Mouse (Mus musculus) intestine, embryonic 16.5 days (tissue): ENCODE measurements around the gene Dnajb2. TPM values are rescaled to one million over a fixed set of nuclear protein-coding genes. Genes with fewer than 3 reads are reported as not detected.

Source experiments
- ATAC-seq: fragments of 200-750 bp; cut with Nextera tagmentation; 2 replicates; pipeline ENCODE4 v1.8.0; 2017; ENCODE audit warnings: moderate TSS enrichment, moderate library complexity
- H3K27ac ChIP-seq: fragments of 300-500 bp; sonication (generic); 2 replicates; pipeline ENCODE4 v1.5.1; 2014; ENCODE audit warnings: mild to moderate bottlenecking, low read length
- H3K27me3 ChIP-seq: fragments of 300-500 bp; sonication (generic); replicated peaks from 2 replicates; pipeline ENCODE4 v1.6.1; 2014; ENCODE audit warnings: low read length, control low read depth, mixed read lengths; ENCODE audit not compliant: control insufficient read depth, insufficient read depth
- H3K36me3 ChIP-seq: fragments of 300-500 bp; sonication (generic); 2 replicates; pipeline ENCODE4 v1.6.1; 2014; ENCODE audit warnings: low read length, control low read depth; ENCODE audit not compliant: control insufficient read depth, insufficient read depth
- H3K4me1 ChIP-seq: fragments of 300-500 bp; sonication (generic); 2 replicates; pipeline ENCODE4 v1.6.1; 2014; ENCODE audit warnings: low read length, control low read depth, mixed read lengths; ENCODE audit not compliant: control insufficient read depth, insufficient read depth
- H3K4me2 ChIP-seq: fragments of 300-500 bp; sonication (generic); 2 replicates; pipeline ENCODE4 v1.6.1; 2014; ENCODE audit warnings: low read depth, low read length, control low read depth
- H3K4me3 ChIP-seq: fragments of 300-500 bp; sonication (generic); 2 replicates; pipeline ENCODE4 v1.5.1; 2014; ENCODE audit warnings: mild to moderate bottlenecking, low read length
- H3K9ac ChIP-seq: fragments of 300-500 bp; sonication (generic); 2 replicates; pipeline ENCODE4 v1.6.1; 2014; ENCODE audit warnings: low read depth, low read length
- H3K9me3 ChIP-seq: fragments of 300-500 bp; sonication (generic); 2 replicates; pipeline ENCODE4 v1.6.1; 2016; ENCODE audit warnings: low read length, control low read depth; ENCODE audit not compliant: control insufficient read depth
- WGBS: fragments of 180-500 bp; shearing (Covaris S2); extraction: QIAGEN DNeasy Blood & Tissue Kit; methylation state at CpG from one replicate; pipeline ENCODE4 v1.1.7; 2014; 5-methylcytosine and 5-hydroxymethylcytosine counted together
- polyA plus RNA-seq: library from polyadenylated mRNA; unstranded; fragments of >200 nt; fragmentation: Nextera tagmentation; extraction: Ambion mirVana; gene quantifications from 2 replicates; pipeline ENCODE4 v1.2.1, GENCODE M21; 2015

Dnajb2 gene
- polyA plus RNA-seq, 1 experiment from 2014 or later, result 24.3 TPM

DNA sequence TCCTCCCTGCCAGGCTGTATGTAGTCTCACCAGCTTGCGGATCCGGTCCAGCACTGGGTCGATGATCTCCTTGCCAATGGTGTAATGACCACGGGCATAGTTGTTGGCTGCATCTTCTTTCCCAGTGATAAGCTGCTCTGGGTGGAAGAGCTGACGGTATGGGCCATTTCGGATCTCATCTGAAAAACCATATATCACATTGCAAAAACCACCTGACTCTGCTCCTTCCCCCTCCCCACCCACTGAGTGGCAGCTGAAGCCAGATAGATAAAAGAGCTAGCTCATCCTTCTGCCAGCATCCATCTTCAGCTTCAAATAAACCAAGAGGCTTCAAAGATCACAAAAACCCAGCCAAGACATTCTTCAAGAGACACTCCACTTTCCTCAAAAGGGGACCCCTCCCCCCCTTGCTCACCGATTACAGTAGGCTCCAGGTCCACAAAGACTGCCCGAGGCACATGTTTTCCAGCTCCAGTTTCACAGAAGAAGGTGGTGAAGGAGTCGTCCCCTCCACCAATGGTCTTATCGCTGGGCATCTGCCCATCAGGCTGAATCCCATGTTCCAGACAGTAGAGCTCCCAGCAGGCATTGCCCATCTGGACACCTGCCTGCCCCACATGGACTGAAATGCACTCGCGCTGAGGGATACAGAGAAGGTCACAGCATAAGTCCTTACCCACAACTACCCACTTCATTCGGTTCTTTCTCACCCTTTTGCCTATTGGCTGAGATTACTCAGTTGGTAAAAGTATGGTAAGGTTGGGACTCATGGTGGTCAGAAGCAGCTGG, 19.2 kb upstream of the Dnajb2 start:
- no peaks in the 10 kb centered on the region for H3K9me3 ChIP-seq
- H3K36me3 ChIP-seq, result peaks cover 21% of the 10 kb centered on the region

DNA sequence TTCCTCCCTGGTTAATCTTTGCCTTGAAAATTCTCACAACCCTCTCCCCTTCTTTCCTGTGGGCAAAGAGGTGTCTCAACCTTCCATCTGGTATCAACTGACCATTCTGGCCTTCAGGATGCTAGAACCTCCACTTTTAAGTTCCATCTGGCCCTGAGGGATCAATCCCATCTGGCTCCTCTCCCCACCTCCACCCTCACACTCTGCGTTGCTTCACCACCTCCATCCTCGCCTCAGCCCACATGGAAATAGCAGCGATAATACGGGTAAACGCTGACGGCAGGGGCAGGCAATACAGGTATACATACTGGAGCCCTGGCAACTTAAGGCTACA, 18.3 kb upstream of the Dnajb2 start:
- H3K27me3 ChIP-seq, result peaks cover 21% of the 10 kb centered on the region; the same call in 1 of the 2 replicates
- 2% methylated on average over 6 of the region's 6 CpGs for WGBS
- H3K4me3 ChIP-seq, result peak overlapping the region; percentile 64
- peaks cover 17% of the 10 kb centered on the region; the same call in 1 of the 2 replicates for H3K36me3 ChIP-seq
- no peaks in the 10 kb centered on the region for H3K9me3 ChIP-seq
- peaks cover 37% of the 10 kb centered on the region for H3K4me1 ChIP-seq
- peak overlapping the region; percentile 99 for H3K4me2 ChIP-seq
- ATAC-seq, result 0 out of 2 replicates have a peak, but pooled peaks have one; percentile 1
- peak overlapping the region; percentile 75 for H3K9ac ChIP-seq
- H3K27ac ChIP-seq, result peak overlapping the region; percentile 80

More for the DNA sequence above, 19.2 kb upstream of the Dnajb2 start:
- WGBS, result 74% methylated on average over 13 of the region's 13 CpGs
- peaks cover 21% of the 10 kb centered on the region; the same call in 1 of the 2 replicates for H3K27me3 ChIP-seq
- no peak for ATAC-seq
- peak overlapping the region; percentile 99 for H3K4me2 ChIP-seq
- H3K4me1 ChIP-seq, result peaks cover 46% of the 10 kb centered on the region
- peak overlapping the region; percentile 80 for H3K27ac ChIP-seq
- H3K4me3 ChIP-seq, result peak overlapping the region; percentile 64
- H3K9ac ChIP-seq, result peak overlapping the region; percentile 39

DNA sequence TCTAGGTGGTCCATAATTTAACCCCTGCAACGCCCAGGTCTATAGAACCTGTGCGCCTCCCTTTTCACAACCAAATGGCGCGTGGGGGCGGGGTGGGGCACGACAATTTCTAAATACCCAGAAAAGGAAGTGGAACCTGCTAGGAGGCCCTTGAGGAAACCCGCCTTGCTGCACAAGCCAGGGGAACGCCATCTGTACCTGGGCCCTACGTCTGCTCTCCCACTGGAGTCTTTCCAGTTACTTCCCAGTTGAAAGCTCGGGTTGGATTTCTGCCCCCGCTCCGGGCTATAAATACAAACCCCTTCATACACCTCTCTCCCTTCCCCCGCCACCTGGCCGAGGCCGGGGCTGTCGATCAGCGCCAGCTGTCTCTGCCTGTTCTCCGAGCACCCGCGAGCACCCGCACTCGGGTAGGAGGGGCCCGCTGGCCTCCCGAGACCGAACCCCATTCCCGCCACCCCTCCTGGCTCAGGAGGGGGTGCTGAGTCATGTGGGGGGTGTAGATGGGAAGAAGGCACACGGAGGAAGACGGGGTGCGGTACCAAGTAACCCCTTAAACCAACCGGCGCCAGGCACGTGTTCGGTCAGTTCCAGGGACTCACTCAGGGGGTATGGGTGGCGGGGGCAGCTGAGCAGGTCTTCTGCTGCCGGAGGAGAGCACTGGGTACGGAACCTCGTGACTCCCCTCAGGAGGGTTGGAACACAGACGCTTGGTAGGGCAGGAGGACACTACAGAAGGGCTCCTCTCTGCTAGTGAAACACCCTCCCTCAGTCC, 17.8 kb upstream of the Dnajb2 start:
- H3K9me3 ChIP-seq, result no peaks in the 10 kb centered on the region

DNA sequence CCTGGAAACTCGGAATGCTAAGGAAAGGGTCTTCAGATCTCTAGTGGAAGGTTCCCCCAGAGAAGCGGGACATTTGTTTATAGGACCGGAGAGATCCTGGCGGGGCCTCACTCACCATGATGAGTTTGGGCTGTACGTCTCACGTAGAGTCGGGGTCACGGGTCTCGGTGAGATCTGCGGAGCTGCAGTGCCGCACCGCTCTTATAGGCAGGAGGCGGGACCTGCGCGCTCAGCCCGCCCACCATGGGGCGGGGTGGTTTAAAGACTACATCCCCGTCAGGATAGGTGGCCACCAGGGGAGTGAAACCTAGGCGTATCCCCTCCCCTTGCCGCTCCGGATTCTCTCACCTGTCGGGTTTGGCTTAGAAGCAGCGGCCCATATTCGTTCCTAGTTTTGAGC, 17.1 kb upstream of the Dnajb2 start:
- Histone ChIP-seq H3K36me3 (0 out of 2 replicates have a peak, but pooled peaks cover 8% of the 10 kb centered on the region), H3K4me2 (peak overlapping the region; percentile 99), H3K4me1 (peaks cover 26% of the 10 kb centered on the region), H3K27me3 (peaks cover 21% of the 10 kb centered on the region; the same call in 1 of the 2 replicates), H3K27ac (peak overlapping the region; percentile 80), H3K9me3 (no peaks in the 10 kb centered on the region), H3K9ac (peak overlapping the region; percentile 75), H3K4me3 (peak overlapping the region; percentile 64)
- WGBS, result under 1% methylated on average over 24 of the region's 24 CpGs
- peak; percentile 89 for ATAC-seq

More for the DNA sequence above, 17.8 kb upstream of the Dnajb2 start:
- H3K36me3 ChIP-seq, result peaks cover 15% of the 10 kb centered on the region; the same call in 1 of the 2 replicates
- H3K4me2 ChIP-seq, result peak overlapping the region; percentile 99
- peaks cover 21% of the 10 kb centered on the region; the same call in 1 of the 2 replicates for H3K27me3 ChIP-seq
- peak overlapping the region; percentile 75 for H3K9ac ChIP-seq
- H3K4me1 ChIP-seq, result peaks cover 32% of the 10 kb centered on the region
- ATAC-seq, result peak; percentile 39
- H3K27ac ChIP-seq, result peak overlapping the region; percentile 80
- 2% methylated on average over 38 of the region's 38 CpGs for WGBS
- H3K4me3 ChIP-seq, result peak overlapping the region; percentile 64

DNA sequence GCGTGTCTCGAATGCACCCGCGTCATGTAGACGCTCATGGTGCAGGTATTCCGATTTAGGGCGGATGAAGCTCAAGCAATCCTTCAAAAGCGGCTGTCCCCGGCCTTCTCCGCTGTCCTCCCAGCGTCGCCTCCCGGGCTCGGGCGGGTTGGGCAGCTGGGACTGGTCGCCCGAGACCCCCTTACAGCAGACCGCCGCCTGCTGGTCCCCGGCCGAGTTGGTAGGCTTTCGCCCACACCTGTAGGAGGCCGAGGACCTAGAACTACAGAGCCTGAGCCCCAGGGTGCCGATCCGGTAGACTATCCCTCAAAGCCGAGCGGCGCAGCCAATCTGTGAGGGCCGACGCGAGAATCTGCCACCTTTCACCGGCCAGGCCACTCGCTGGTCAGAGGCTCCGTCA, 16.7 kb upstream of the Dnajb2 start, which contains the start of gene Tuba4a:
TSS of gene Tuba4a (minus strand) at position 335 of the 400 bp plus-strand sequence.
- 0 out of 2 replicates have a peak, but pooled peaks cover 7% of the 10 kb centered on the region for H3K36me3 ChIP-seq
- H3K9me3 ChIP-seq, result no peaks in the 10 kb centered on the region
- peak within 1 kb of the TSS; percentile 64 for H3K4me3 ChIP-seq
- peak within 1 kb of the TSS; percentile 80 for H3K27ac ChIP-seq
- ATAC-seq, result peak; percentile 52
- under 1% methylated on average over 34 of the region's 34 CpGs for WGBS
- H3K4me2 ChIP-seq, result peak within 1 kb of the TSS; percentile 99
- H3K9ac ChIP-seq, result peak within 1 kb of the TSS; percentile 75
- peaks cover 23% of the 10 kb centered on the region for H3K4me1 ChIP-seq
- peaks cover 21% of the 10 kb centered on the region; the same call in 1 of the 2 replicates for H3K27me3 ChIP-seq

- Histone ChIP-seq H3K4me3 (no peak overlapping the region), H3K9ac (no peak overlapping the region), H3K9me3 (no peaks in the 10 kb centered on the region), H3K4me2 (no peak overlapping the region), H3K36me3 (no peaks in the 10 kb centered on the region), H3K27ac (no peak overlapping the region), H3K4me1 (peaks cover 16% of the 10 kb centered on the region), H3K27me3 (peaks cover 21% of the 10 kb centered on the region; the same call in 1 of the 2 replicates)
- 77% methylated on average over 3 of the region's 3 CpGs for WGBS
- no peak for ATAC-seq
Observed at GRCm38 (mm10) chr1:75221538-75221937, 14.7 kb upstream of the Dnajb2 start.

DNA sequence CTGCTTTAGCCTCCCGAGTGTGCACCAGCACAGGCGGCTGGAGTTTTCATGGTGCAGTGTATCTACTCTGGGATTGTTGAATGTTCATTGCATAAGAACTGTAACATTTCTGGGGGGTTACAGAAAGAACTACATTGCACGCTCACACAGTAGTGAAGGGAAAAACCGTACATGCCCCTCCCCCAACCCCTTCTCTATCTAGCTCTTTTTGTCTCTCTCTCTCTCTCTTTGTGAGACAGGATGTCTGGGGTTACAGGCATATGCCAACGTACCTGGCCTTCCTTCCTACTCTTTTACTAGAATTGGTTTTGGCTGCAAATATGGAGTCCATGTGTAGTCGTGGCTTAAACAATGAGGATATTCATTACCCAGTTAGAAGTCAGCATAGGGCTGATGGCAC, 13.3 kb upstream of the Dnajb2 start:
- no peak for ATAC-seq
- Histone ChIP-seq H3K36me3 (no peaks in the 10 kb centered on the region), H3K9ac (no peak overlapping the region), H3K27ac (no peak overlapping the region), H3K27me3 (peaks cover 21% of the 10 kb centered on the region; the same call in 1 of the 2 replicates), H3K9me3 (no peaks in the 10 kb centered on the region), H3K4me2 (no peak overlapping the region), H3K4me3 (no peak overlapping the region), H3K4me1 (peaks cover 10% of the 10 kb centered on the region)
- 80% methylated on average over 6 of the region's 6 CpGs for WGBS

- ATAC-seq, result no peak
- Histone ChIP-seq H3K9ac (no peak overlapping the region), H3K9me3 (no peaks in the 10 kb centered on the region), H3K4me1 (peaks cover 7% of the 10 kb centered on the region), H3K36me3 (no peaks in the 10 kb centered on the region), H3K4me3 (no peak overlapping the region), H3K4me2 (no peak overlapping the region), H3K27me3 (peaks cover 17% of the 10 kb centered on the region; the same call in 1 of the 2 replicates), H3K27ac (no peak overlapping the region)
- WGBS, result 67% methylated on average over 6 of the region's 6 CpGs
Observed at GRCm38 (mm10) chr1:75223532-75223931, 12.7 kb upstream of the Dnajb2 start.

GRCm38 (mm10) chr1:75225473-75225872, 10.7 kb upstream of the Dnajb2 start:
- 63% methylated on average over 3 of the region's 3 CpGs for WGBS
- Histone ChIP-seq H3K27ac (no peak overlapping the region), H3K4me3 (no peak overlapping the region), H3K9me3 (no peaks in the 10 kb centered on the region), H3K4me1 (no peaks in the 10 kb centered on the region), H3K4me2 (no peak overlapping the region), H3K9ac (no peak overlapping the region), H3K27me3 (0 out of 2 replicates have a peak, but pooled peaks cover 5% of the 10 kb centered on the region), H3K36me3 (no peaks in the 10 kb centered on the region)
- no peak for ATAC-seq
